In genomic region chr3:105878751-105879150, GRCm38 (mm10) we compare ENCODE assay signal across 29 mouse cellular contexts. TPM values are rescaled to one million over a fixed set of nuclear protein-coding genes. Genes with fewer than 3 reads are reported as not detected.
DNase-seq lines count a peak whose midpoint lies in the region; ATAC-seq and TF ChIP-seq lines count a peak whose summit lies in the region.
"Had no signal": no experiment of that assay in that cellular context is flagged by ENCODE, and none has a peak within 500 bp of the region (broad histone marks: within the 10 kb centered on the region; RNA-seq: fewer than 3 reads in every experiment).

No protein-coding gene starts in this region.

- DNase-seq in heart, adult 11 months = peak; percentile 87
- no peak for DNase-seq in heart, postnatal 25 days (ENCODE audit: low spot score)
- DNase-seq in midbrain, embryonic 11.5 days (ENCODE audit: low spot score, missing footprints) = peak; percentile 2
- no peak for DNase-seq in midbrain, postnatal 0 days (ENCODE audit: low spot score)
- DNase-seq in embryonic facial prominence, embryonic 10.5 days (ENCODE audit: low spot score) = peak; percentile 6
- DNase-seq in layer of hippocampus, adult 9-11 months = no peak
- DNase-seq: adrenal gland, adult 8-10 months; adrenal gland, postnatal 14 days; adrenal gland, postnatal 36 days; B cell, adult 2 months; cerebellum, adult 11-12 months; cerebellum, adult 2 months; cerebellum, adult 9-10 months; cerebellum, postnatal 10 days; cerebellum, postnatal 25 days had no signal

- no peaks in the 10 kb centered on the region for H3K79me2 ChIP-seq in macrophage (ENCODE audit: inconsistent target)

- H3K4me1 ChIP-seq in midbrain, embryonic 11.5 days (ENCODE audit: control insufficient read depth, insufficient read depth, low read length) = no peaks in the 10 kb centered on the region
- H3K4me1 ChIP-seq in midbrain, postnatal 0 days (ENCODE audit: insufficient read depth, low read length) = no peaks in the 10 kb centered on the region
- H3K4me1 ChIP-seq in embryonic facial prominence, embryonic 10.5 days = no peaks in the 10 kb centered on the region
- H3K4me1 ChIP-seq: embryonic facial prominence, embryonic 13.5 days; embryonic facial prominence, embryonic 15.5 days; forebrain, embryonic 10.5 days; forebrain, embryonic 12.5 days had no signal

- H3K4me2 ChIP-seq in midbrain, embryonic 11.5 days = no peak overlapping the region
- H3K4me2 ChIP-seq in midbrain, postnatal 0 days (ENCODE audit: low read depth, low read length, poor library complexity, severe bottlenecking) = no peak overlapping the region
- H3K4me2 ChIP-seq: embryonic facial prominence, embryonic 13.5 days; embryonic facial prominence, embryonic 15.5 days; forebrain, embryonic 12.5 days had no signal

- no peak for ATAC-seq in midbrain, embryonic 11.5 days (ENCODE audit: low FRiP score)
- ATAC-seq in midbrain, postnatal 0 days (ENCODE audit: low FRiP score) = no peak
- ATAC-seq: activated CD4-positive, CD25-positive, alpha-beta regulatory T cell, adult 4 months; CD4-positive, CD25-positive, alpha-beta regulatory T cell, adult 4 months; forebrain, embryonic 14.5 days; Patski had no signal

- no peak for TF ChIP-seq CTCF in midbrain, postnatal 0 days (IDR thresholded peaks at IDR 0.05)

- H3K4me3 ChIP-seq in midbrain, embryonic 11.5 days (ENCODE audit: low read depth, low read length) = no peak overlapping the region
- H3K4me3 ChIP-seq in midbrain, postnatal 0 days (ENCODE audit: low read depth, low read length) = no peak overlapping the region
- no peak overlapping the region for H3K4me3 ChIP-seq in embryonic facial prominence, embryonic 10.5 days
- H3K4me3 ChIP-seq in macrophage (ENCODE audit: inconsistent target) = no peak overlapping the region
- H3K4me3 ChIP-seq: embryonic facial prominence, embryonic 13.5 days; embryonic facial prominence, embryonic 15.5 days; erythroblast, embryonic 14.5 days; forebrain, embryonic 10.5 days; forebrain, embryonic 12.5 days had no signal

- 82% methylated on average over 8 of the region's 8 CpGs for WGBS in midbrain, embryonic 11.5 days
- WGBS in midbrain, postnatal 0 days = 90% methylated on average over 8 of the region's 8 CpGs
- 86% methylated on average over 8 of the region's 8 CpGs for WGBS in embryonic facial prominence, embryonic 10.5 days
- WGBS in macrophage (ENCODE audit: missing documents) = 92% methylated on average over 8 of the region's 8 CpGs

- no peak overlapping the region for H3K27ac ChIP-seq in midbrain, embryonic 11.5 days (ENCODE audit: low read depth, low read length)
- no peak overlapping the region for H3K27ac ChIP-seq in midbrain, postnatal 0 days (ENCODE audit: low read depth, low read length)
- no peak overlapping the region for H3K27ac ChIP-seq in embryonic facial prominence, embryonic 10.5 days (replicated peaks)
- H3K27ac ChIP-seq in macrophage = peak overlapping the region; percentile 71; the same call in 1 of the 2 replicates
- H3K27ac ChIP-seq: embryonic facial prominence, embryonic 13.5 days; embryonic facial prominence, embryonic 15.5 days; forebrain, embryonic 10.5 days; forebrain, embryonic 12.5 days had no signal

- no peaks in the 10 kb centered on the region for H3K9me3 ChIP-seq in midbrain, embryonic 11.5 days (ENCODE audit: control insufficient read depth, low read length)
- H3K9me3 ChIP-seq in midbrain, postnatal 0 days (ENCODE audit: low read length) = no peaks in the 10 kb centered on the region
- no peaks in the 10 kb centered on the region for H3K9me3 ChIP-seq in embryonic facial prominence, embryonic 10.5 days
- H3K9me3 ChIP-seq: embryonic facial prominence, embryonic 13.5 days; embryonic facial prominence, embryonic 15.5 days; forebrain, embryonic 10.5 days; forebrain, embryonic 12.5 days; G1E had no signal

- intact Hi-C loops in heart, postnatal 25 days (cut with DNase I) = no loop called here

- H3K27me3 ChIP-seq in midbrain, embryonic 11.5 days (ENCODE audit: control insufficient read depth, insufficient read depth, low read length) = no peaks in the 10 kb centered on the region
- H3K27me3 ChIP-seq in midbrain, postnatal 0 days (ENCODE audit: insufficient read depth, low read length) = no peaks in the 10 kb centered on the region
- no peaks in the 10 kb centered on the region for H3K27me3 ChIP-seq in embryonic facial prominence, embryonic 10.5 days (replicated peaks; ENCODE audit: low read depth, poor library complexity, severe bottlenecking)
- H3K27me3 ChIP-seq: CH12.LX; embryonic facial prominence, embryonic 13.5 days; embryonic facial prominence, embryonic 15.5 days; forebrain, embryonic 12.5 days had no signal

- no peak overlapping the region for H3K9ac ChIP-seq in midbrain, embryonic 11.5 days (ENCODE audit: low read length)
- no peak overlapping the region for H3K9ac ChIP-seq in midbrain, postnatal 0 days (replicated peaks; ENCODE audit: low read length, poor library complexity, severe bottlenecking)
- H3K9ac ChIP-seq: embryonic facial prominence, embryonic 13.5 days; embryonic facial prominence, embryonic 15.5 days; forebrain, embryonic 12.5 days had no signal

- H3K36me3 ChIP-seq in midbrain, embryonic 11.5 days (ENCODE audit: control insufficient read depth, insufficient read depth, low read length) = no peaks in the 10 kb centered on the region
- no peaks in the 10 kb centered on the region for H3K36me3 ChIP-seq in midbrain, postnatal 0 days (ENCODE audit: insufficient read depth, low read length)
- H3K36me3 ChIP-seq in embryonic facial prominence, embryonic 10.5 days (replicated peaks) = no peaks in the 10 kb centered on the region
- H3K36me3 ChIP-seq in macrophage (ENCODE audit: inconsistent target) = no peaks in the 10 kb centered on the region
- H3K36me3 ChIP-seq: embryonic facial prominence, embryonic 13.5 days; embryonic facial prominence, embryonic 15.5 days; forebrain, embryonic 10.5 days; forebrain, embryonic 12.5 days; G1E had no signal

RNA-seq across cellular contexts. Expression of gene Tmigd3, which starts 8.0 kb away (rescaled TPM):
- total RNA-seq in heart, postnatal 25 days (2021) = not detected
- not detected in 2 replicates for polyA plus RNA-seq in midbrain, embryonic 11.5 days (2014; fragmentation: Nextera tagmentation; extraction: Ambion mirVana)
- total RNA-seq in midbrain, postnatal 0 days (2014; rRNA removed) = not detected in 2 replicates
- not detected in 2 replicates for polyA plus RNA-seq in midbrain, postnatal 0 days (2015; fragmentation: Nextera tagmentation; extraction: Ambion mirVana)
- polyA plus RNA-seq in embryonic facial prominence, embryonic 10.5 days (2016; fragmentation: Nextera tagmentation; extraction: Ambion mirVana) = 0.15 TPM in 1 of 2 replicates, not detected in the other
- total RNA-seq in macrophage (2018; cell fraction: chromatin; rRNA removed) = not detected
- under 1 TPM in 22 of 26 experiments, not detected in 4; 0.20 to 0.77 (median 0.42) TPM for total RNA-seq in macrophage (2018; cell fraction: cytosol; rRNA removed)
- total RNA-seq in macrophage (2018; cell fraction: nucleus; rRNA removed) = under 1 TPM in 3 of 26 experiments, not detected in 23; 0.58 to 0.75 (median 0.72) TPM
- 0.26 to 0.61 TPM in 2 of 3 replicates, not detected in the other for polyA plus RNA-seq in macrophage (2018)
- total RNA-seq: adrenal gland, adult 18-20 months; adrenal gland, adult 8-10 months; adrenal gland, postnatal 14 days had no signal
- polyA plus RNA-seq: activated CD4-positive, CD25-positive, alpha-beta regulatory T cell, adult 4 months; CD4-positive, CD25-positive, alpha-beta regulatory T cell, adult 4 months; embryonic facial prominence, embryonic 11.5 days; embryonic facial prominence, embryonic 13.5 days; erythroblast, embryonic 14.5 days; forebrain, embryonic 10.5 days; forebrain, embryonic 12.5 days; forebrain, embryonic 14.5 days; Patski had no signal

RNA-seq across cellular contexts. Expression of gene Adora3, which starts 8.1 kb away (rescaled TPM):
- total RNA-seq in heart, postnatal 25 days (2021) = under 1 TPM; 0.21 to 0.25 TPM
- polyA plus RNA-seq in midbrain, embryonic 11.5 days (2014; fragmentation: Nextera tagmentation; extraction: Ambion mirVana) = not detected in 2 replicates
- total RNA-seq in midbrain, postnatal 0 days (2014; rRNA removed) = 0.66 and 0.77 TPM in 2 replicates
- polyA plus RNA-seq in midbrain, postnatal 0 days (2015; fragmentation: Nextera tagmentation; extraction: Ambion mirVana) = 0.20 and 0.30 TPM in 2 replicates
- polyA plus RNA-seq in embryonic facial prominence, embryonic 10.5 days (2016; fragmentation: Nextera tagmentation; extraction: Ambion mirVana) = not detected in 2 replicates
- total RNA-seq in macrophage (2018; cell fraction: chromatin; rRNA removed) = 1 to 10 TPM in 6 of 26 experiments, under 1 TPM in 7, not detected in 13; 0.40 to 2.3 (median 0.98) TPM
- total RNA-seq in macrophage (2018; cell fraction: cytosol; rRNA removed) = 1 to 10 TPM in 11 of 26 experiments, under 1 TPM in 15; 0.24 to 2.1 (median 0.90) TPM
- total RNA-seq in macrophage (2018; cell fraction: nucleus; rRNA removed) = 1 to 10 TPM in 15 of 26 experiments, under 1 TPM in 10, not detected in 1; 0.30 to 3.7 (median 1.2) TPM
- 0.30 to 1.9 TPM (median 1.1 TPM) in 3 replicates for polyA plus RNA-seq in macrophage (2018)
- polyA plus RNA-seq: CD4-positive, CD25-positive, alpha-beta regulatory T cell, adult 4 months; embryonic facial prominence, embryonic 11.5 days; erythroblast, embryonic 14.5 days; G1E; Patski had no signal

RNA-seq across cellular contexts. Expression of gene I830077J02Rik, which starts 53.7 kb away (rescaled TPM):
- total RNA-seq in heart, postnatal 25 days (2021) = under 1 TPM; 0.60 to 0.84 TPM
- 0.63 and 0.83 TPM in 2 replicates for polyA plus RNA-seq in midbrain, embryonic 11.5 days (2014; fragmentation: Nextera tagmentation; extraction: Ambion mirVana)
- 0.33 and 1.0 TPM in 2 replicates for total RNA-seq in midbrain, postnatal 0 days (2014; rRNA removed)
- 0.25 and 0.40 TPM in 2 replicates for polyA plus RNA-seq in midbrain, postnatal 0 days (2015; fragmentation: Nextera tagmentation; extraction: Ambion mirVana)
- 0.34 and 0.61 TPM in 2 replicates for polyA plus RNA-seq in embryonic facial prominence, embryonic 10.5 days (2016; fragmentation: Nextera tagmentation; extraction: Ambion mirVana)
- total RNA-seq in macrophage (2018; cell fraction: chromatin; rRNA removed) = 10 to 100 TPM in 19 of 26 experiments, 1 to 10 TPM in 7; 2.8 to 56.4 (median 19.7) TPM
- 10 to 100 TPM in 21 of 26 experiments, 1 to 10 TPM in 5; 8.0 to 36.7 (median 16.7) TPM for total RNA-seq in macrophage (2018; cell fraction: cytosol; rRNA removed)
- 10 to 100 TPM in 23 of 26 experiments, 1 to 10 TPM in 3; 6.3 to 60.0 (median 23.8) TPM for total RNA-seq in macrophage (2018; cell fraction: nucleus; rRNA removed)
- polyA plus RNA-seq in macrophage (2018) = 5.4 to 14.3 TPM (median 11.3 TPM) in 3 replicates

Comparison
In these comparisons a context has a peak if more than half of its experiments do, and no peak if none do; other contexts are left out.
1. DNase-seq: peak in heart, adult 11 months (single experiment), midbrain, embryonic 11.5 days (single experiment) and embryonic facial prominence, embryonic 10.5 days (single experiment); none in heart, postnatal 25 days (single experiment), midbrain, postnatal 0 days (single experiment) and layer of hippocampus, adult 9-11 months (single experiment).